Mouse (Mus musculus): ENCODE data around the gene Tsen34.
A peak's percentile ranks its signal among the peaks of the same experiment; 100 is the strongest.
"Not testable (repeated sequence)": the region's sequence is repeated elsewhere in the genome, so short reads cannot be mapped to it uniquely, and the experiment has no call there.

The Tsen34 gene

GRCm38 (mm10) chr7:3685400-3686187, 7.1 kb upstream of the Tsen34 start:
- no peak for DNase-seq (ENCODE audit: extremely low read depth, low read depth)

- peak; percentile 65 for DNase-seq (ENCODE audit: extremely low read depth, low read depth)
Measured at GRCm38 (mm10) chr7:3691919-3692318, 744 bp upstream of the Tsen34 start.

- DNase-seq (ENCODE audit: extremely low read depth, low read depth): peak; percentile 94
Measured at GRCm38 (mm10) chr7:3692987-3693808, 535 bp downstream of the Tsen34 start, which contains the start of gene Mboat7. Gene Mboat7, minus strand, starts transcription at chr7:3693523.

- no peak for DNase-seq (ENCODE audit: extremely low read depth, low read depth)
Measured at GRCm38 (mm10) chr7:3693809-3694075, 1.1 kb downstream of the Tsen34 start.

- DNase-seq (ENCODE audit: extremely low read depth, low read depth): peak; percentile 83
Measured at GRCm38 (mm10) chr7:3694076-3694948, 1.6 kb downstream of the Tsen34 start.

GRCm38 (mm10) chr7:3694949-3695305, 2.3 kb downstream of the Tsen34 start:
- not testable (repeated sequence) for DNase-seq (ENCODE audit: extremely low read depth, low read depth)

- DNase-seq (ENCODE audit: extremely low read depth, low read depth): no peak
Measured at GRCm38 (mm10) chr7:3698471-3698870, 5.8 kb downstream of the Tsen34 start.

GRCm38 (mm10) chr7:3703148-3703878, 10.7 kb downstream of the Tsen34 start:
- DNase-seq (ENCODE audit: extremely low read depth, low read depth): no peak

- DNase-seq (ENCODE audit: extremely low read depth, low read depth): peak; percentile 93
Measured at GRCm38 (mm10) chr7:3703879-3704441, 11.3 kb downstream of the Tsen34 start, which contains the start of gene Rps9. Gene Rps9, plus strand, starts transcription at chr7:3703993.

- DNase-seq (ENCODE audit: extremely low read depth, low read depth): no peak
Measured at GRCm38 (mm10) chr7:3704475-3704874, 11.8 kb downstream of the Tsen34 start.

- DNase-seq (ENCODE audit: extremely low read depth, low read depth): not testable (repeated sequence)
Measured at GRCm38 (mm10) chr7:3705461-3705860, 12.8 kb downstream of the Tsen34 start.

- DNase-seq (ENCODE audit: extremely low read depth, low read depth): no peak
Measured at GRCm38 (mm10) chr7:3705911-3706310, 13.2 kb downstream of the Tsen34 start.

GRCm38 (mm10) chr7:3706343-3706934, 13.8 kb downstream of the Tsen34 start:
- DNase-seq (ENCODE audit: extremely low read depth, low read depth): no peak

GRCm38 (mm10) chr7:3707027-3707426, 14.4 kb downstream of the Tsen34 start:
- peak; percentile 98 for DNase-seq (ENCODE audit: extremely low read depth, low read depth)

- DNase-seq (ENCODE audit: extremely low read depth, low read depth): no peak
Measured at GRCm38 (mm10) chr7:3707568-3708413, 15.1 kb downstream of the Tsen34 start.

- not testable (repeated sequence) for DNase-seq (ENCODE audit: extremely low read depth, low read depth)
Measured at GRCm38 (mm10) chr7:3708447-3708980, 15.9 kb downstream of the Tsen34 start.

GRCm38 (mm10) chr7:3709000-3709399, 16.3 kb downstream of the Tsen34 start:
- DNase-seq (ENCODE audit: extremely low read depth, low read depth): no peak

- no peak for DNase-seq (ENCODE audit: extremely low read depth, low read depth)
Measured at GRCm38 (mm10) chr7:3712264-3712942, 19.7 kb downstream of the Tsen34 start.

All from MEL-GATA-1-ER (cell line).